Mouse (Mus musculus) retina, postnatal 1 day (tissue): ENCODE measurements at regions not wholly inside any gene's neighbourhood (a gene's known extent, or its start where the extent isn't known, plus 50 kb on each side); places are given as distances from the start of the nearest gene placed in this dataset.

Source experiments
- DNase-seq: peaks from one replicate; pipeline ENCODE4 v3.0.0-alpha.2; 2012

GRCm38 (mm10) chr1:19528871-19529270 is 320.2 kb downstream of the Tfap2b start:
- no peak for DNase-seq

GRCm38 (mm10) chr1:19531406-19531805 is 322.7 kb downstream of the Tfap2b start:
- no peak for DNase-seq

- no peak for DNase-seq
Measured at GRCm38 (mm10) chr1:19534990-19535389, 326.3 kb downstream of the Tfap2b start.

- no peak for DNase-seq
Measured at GRCm38 (mm10) chr1:19543011-19543410, 334.3 kb downstream of the Tfap2b start.

- no peak for DNase-seq
Measured at GRCm38 (mm10) chr1:19565755-19566154, 357.0 kb downstream of the Tfap2b start.

GRCm38 (mm10) chr1:19583071-19584034 is 374.6 kb downstream of the Tfap2b start:
- peak; percentile 9 for DNase-seq

- DNase-seq, result no peak
Measured at GRCm38 (mm10) chr1:19605506-19605905, 396.8 kb downstream of the Tfap2b start.

GRCm38 (mm10) chr1:19615688-19616087 is 407.0 kb downstream of the Tfap2b start:
- DNase-seq, result no peak

- DNase-seq, result no peak
Measured at GRCm38 (mm10) chr1:19639136-19639535, 430.4 kb downstream of the Tfap2b start.

- no peak for DNase-seq
Measured at GRCm38 (mm10) chr1:19647713-19648589, 439.2 kb downstream of the Tfap2b start.

GRCm38 (mm10) chr1:19662142-19662541 is 453.4 kb downstream of the Tfap2b start:
- DNase-seq, result no peak

GRCm38 (mm10) chr1:19662779-19663178 is 454.1 kb downstream of the Tfap2b start:
- DNase-seq, result no peak

GRCm38 (mm10) chr1:19673448-19674396 is 465.0 kb downstream of the Tfap2b start:
- DNase-seq, result no peak

GRCm38 (mm10) chr1:19674397-19674770 is 465.7 kb downstream of the Tfap2b start:
- DNase-seq, result no peak

- peak; percentile 5 for DNase-seq
Measured at GRCm38 (mm10) chr1:19681024-19681778, 472.5 kb downstream of the Tfap2b start.
